Mouse (Mus musculus) cerebellum, postnatal 25 days (tissue): Measurements from ENCODE around the gene Stk24.
"Not testable (repeated sequence)": the region's sequence is repeated elsewhere in the genome, so short reads cannot be mapped to it uniquely, and the experiment has no call there.

Experiments
- DNase-seq, 2 experiments: peaks; one replicate each; pipeline ENCODE4 v3.0.0; 2021; ENCODE audit warnings: mixed read lengths in 2 of 2

Stk24 gene

DNA sequence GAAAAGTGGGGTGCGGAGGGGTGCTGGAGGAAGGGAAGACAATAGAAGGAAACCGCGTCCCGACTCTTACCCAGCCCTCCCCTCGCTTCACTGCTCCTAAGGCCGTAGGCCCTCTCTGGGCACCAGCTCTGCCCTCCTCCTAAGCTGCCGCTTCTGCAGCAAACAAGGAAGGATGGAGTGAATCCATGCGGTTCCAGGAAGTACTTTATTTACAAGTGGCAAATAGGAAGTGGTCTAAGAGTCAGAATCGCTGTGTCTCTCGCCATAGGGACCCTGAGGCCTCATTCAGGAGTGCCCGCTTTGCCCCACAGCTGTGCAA, at the start of gene Stk24:
Gene Stk24, minus strand, starts transcription at position 185 of the 319 bp plus-strand sequence.
- no peak for DNase-seq

GRCm38 (mm10) chr14:121428148-121428547, 48.3 kb upstream of the Stk24 start:
- no peak for DNase-seq

DNA sequence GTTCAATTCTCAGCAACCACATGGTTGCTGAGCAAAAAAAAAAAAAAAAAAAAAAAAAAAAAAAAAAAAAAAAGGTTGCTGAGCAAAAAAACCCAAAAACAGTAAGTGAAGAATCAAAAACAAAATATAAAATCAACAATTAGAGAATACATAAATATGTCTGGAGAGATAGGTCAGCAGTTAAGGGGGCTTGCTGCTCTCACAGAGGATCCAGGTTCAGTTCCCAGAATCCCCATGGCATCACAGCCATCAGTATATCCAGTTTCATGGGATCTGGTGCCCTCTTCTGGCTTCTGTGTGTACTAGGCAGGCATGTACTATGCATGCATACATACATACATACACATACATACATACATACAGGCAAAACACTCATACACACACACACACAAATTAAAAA, 46.9 kb upstream of the Stk24 start:
- DNase-seq = no peak

GRCm38 (mm10) chr14:121425004-121425793, 45.4 kb upstream of the Stk24 start:
- no peak for DNase-seq

DNA sequence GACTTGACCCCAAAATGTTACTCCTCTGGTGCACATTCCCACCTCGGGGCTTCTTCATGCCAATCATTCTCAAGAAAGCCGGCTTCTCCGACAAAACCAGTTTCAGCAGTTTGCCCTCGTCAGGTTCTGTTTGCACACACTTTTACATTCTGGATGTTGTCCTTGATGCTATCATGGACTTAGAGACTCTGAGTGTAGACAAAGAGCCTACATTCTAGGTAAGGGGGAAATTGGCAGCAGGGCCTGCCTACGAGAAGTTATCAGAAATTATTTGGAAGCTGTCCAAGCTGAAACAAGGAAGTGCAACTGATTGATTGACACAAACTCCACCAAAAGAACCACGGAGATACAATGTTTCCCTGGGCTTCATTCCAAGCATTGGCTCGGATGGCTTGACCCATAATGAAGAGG, 43.5 kb upstream of the Stk24 start:
- DNase-seq = no peak

DNA sequence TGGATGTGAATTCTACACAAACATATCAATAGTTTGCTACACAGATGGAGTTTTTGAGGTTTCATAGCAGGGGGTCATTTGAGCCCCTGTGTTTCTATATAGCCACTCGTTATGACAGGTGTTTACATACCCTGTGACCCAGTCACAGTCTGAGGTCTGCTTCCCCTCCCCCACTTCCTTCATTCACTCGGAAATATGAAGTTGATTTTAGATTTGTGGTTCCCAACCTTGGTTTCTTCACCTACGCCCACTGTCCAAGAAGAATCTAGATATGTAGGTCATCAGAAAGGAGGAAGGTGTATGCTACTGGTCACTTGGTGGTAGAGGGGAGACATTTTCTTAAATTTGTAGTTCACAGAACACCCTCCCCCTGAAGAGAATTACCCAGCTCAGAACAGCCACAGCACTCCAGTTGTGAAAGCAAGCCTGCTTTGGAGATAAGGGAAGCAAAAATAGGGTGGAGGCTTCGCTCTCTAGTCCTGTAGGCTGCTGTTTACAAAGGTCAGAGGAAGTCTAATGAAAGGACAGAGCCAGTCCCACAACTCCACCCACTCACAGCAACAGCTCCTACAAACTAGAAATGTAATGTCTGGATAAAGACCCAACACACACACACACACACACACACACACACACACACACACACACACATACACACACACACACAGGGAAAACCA, 43.0 kb upstream of the Stk24 start:
- DNase-seq = no peak

DNA sequence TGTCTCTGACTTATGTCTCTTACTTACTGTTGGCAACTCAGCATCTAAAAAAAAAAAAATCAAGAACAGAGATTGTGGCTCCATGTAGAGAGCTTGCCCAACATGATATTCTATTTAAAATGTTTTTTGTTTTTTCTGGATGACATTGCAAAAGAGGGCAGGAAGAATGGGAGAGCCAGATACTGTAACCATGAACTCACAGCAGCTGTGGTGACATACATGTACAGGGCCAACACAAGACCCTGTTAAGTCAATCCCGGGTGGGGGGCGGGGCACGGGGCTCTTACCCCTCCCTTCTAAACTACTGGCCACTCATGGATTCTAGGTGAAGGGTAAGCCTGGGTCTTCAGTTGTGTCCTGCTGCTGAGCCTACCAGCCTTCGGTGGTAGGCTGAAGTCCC, 42.2 kb upstream of the Stk24 start:
- no peak for DNase-seq

DNA sequence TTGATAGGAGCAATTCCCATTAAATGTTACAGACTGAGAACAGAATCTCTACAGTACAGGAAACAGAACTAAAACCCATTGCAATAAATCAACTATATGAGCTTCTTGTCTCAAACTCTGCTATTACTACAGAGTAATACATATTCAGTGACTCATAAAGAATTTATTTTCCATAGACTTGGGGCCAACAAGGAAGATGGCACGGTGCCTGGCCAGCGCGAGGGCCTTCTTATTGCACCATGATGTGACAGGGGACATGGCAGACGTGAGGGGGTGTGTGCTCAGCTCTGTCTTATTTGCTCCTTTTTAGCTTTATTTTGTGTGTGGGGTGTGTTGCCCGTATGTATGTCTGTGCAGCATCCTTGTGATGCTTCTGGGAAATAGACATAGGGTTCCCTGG, 37.8 kb upstream of the Stk24 start:
- DNase-seq = no peak

- no peak for DNase-seq
Measured at GRCm38 (mm10) chr14:121416626-121417319, 37.0 kb upstream of the Stk24 start.

DNA sequence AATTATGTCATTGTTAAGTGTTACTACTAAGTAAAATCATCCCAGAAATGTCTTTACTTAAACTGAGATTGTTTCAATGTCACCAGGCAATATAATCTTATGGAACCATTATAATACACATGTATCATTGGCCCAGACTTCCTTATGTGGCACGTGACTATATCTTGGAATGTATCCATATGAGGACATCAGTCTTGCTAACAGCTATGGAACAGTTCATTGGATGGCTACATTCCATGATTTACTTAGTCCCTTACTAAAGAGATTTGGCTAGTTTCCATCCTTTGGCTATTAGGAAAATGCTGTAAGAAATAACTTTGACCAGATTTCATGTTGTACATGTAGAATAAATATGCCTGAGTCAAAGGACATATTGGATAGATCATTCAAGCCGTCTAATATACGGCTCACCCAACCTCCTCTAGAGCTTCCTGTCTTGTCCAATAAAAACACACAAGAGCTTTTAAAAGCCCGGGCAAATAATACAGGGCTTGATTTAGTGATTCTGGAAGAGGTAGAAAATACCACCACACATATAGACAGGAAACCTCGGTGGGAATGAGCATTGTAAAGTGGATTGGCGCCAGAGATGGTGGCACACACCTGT, 34.9 kb upstream of the Stk24 start:
- DNase-seq = no peak

DNA sequence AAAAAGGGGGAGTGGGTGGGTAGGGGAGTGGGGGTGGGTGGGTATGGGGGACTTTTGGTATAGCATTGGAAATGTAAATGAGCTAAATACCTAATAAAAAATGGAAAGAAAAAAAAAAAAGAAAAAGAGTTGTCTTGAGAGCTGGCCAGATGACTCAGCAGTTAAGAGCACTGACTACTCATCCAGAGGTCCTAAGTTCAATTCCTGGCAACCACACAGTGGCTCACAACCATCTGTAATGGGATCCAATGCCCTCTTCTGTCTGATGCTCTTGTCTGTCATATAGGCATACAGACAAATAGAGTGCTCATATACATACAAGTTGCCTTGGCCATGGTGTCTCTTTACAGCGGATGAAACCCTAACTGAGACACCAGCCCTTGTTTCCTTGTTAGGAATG, 33.9 kb upstream of the Stk24 start:
- not testable (repeated sequence) for DNase-seq

GRCm38 (mm10) chr14:121408944-121409343, 29.1 kb upstream of the Stk24 start:
- no peak for DNase-seq

DNA sequence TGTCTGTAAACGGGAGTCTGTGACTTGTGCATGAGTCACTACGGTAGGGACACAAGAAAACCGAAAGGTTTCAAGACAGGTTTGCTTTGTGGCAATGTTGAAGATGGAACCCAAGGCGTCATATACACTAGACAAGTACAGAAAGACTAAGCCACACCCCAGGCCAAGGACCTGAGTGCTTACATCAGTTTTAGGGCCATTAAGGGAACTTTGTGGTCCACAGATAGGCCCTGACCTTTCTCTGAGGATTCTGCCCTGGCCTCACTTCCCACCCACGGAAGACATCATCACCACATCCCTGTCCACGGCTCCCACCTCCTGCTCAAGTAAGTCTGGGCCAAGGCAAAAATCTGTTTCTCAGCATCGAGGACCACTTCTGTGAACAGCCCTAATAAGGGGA, 27.1 kb upstream of the Stk24 start:
- DNase-seq = no peak

DNA sequence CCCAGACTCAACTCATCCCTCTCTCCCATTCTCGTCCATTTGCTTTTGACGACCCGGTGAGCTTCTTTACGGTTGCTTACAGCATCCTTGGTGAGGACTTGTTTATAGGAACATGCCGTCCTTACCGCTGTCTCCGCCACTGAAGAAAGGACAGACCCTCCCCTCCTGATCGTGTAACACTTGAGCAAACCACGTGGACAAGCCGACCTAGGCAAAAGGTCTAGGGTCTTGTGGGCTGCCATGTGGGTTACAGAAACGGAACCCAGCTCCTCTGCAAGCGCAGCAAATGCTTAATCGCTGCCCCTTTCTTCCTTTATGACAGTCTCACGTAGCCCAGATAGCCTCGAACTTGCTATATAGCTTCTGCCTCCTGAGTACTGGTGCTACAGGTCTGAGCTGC, 25.7 kb upstream of the Stk24 start:
- no peak for DNase-seq

GRCm38 (mm10) chr14:121405120-121405519, 25.3 kb upstream of the Stk24 start:
- peak in 1 of 2 experiments; percentile 25 for DNase-seq

GRCm38 (mm10) chr14:121399676-121400075, 19.9 kb upstream of the Stk24 start:
- DNase-seq = no peak

DNA sequence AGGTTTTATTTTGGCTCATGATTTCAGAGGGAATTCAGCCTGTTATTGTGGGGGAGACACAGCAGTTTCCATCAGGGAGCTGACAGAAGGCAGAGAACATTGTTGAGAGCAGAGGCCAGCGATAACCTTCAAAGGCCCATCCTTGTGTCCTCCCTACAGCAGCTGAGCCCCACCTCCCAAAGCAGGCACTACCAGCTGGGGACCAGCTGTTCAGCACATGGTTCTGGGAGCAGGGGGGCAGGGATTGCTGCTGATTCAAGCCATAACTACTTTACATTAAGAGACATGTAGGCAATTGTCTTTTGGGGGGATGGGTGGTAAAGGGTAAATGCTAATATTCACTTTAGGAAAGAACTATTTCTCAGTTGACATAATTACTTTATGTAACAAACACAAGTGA, 17.7 kb upstream of the Stk24 start:
- DNase-seq = no peak

DNA sequence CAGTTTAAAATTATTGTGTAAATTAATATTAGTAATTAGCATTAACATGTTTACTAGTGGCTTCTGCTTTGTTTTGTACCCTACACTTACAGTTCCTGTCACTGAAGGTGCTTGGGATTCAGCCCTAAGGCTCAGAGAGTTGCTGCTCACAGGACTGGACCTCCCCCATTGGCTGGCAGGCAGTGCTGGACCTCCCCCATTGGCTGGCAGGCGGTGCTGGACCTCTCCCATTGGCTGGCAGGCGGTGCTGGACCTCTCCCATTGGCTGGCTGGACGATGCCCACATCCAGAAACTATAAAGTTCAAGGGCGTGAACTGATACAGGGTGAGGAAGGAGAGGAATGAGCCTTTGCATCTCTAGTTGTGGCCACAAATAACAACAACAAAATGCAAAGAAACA, 15.3 kb upstream of the Stk24 start:
- no peak for DNase-seq

- DNase-seq = peak; percentile 39 to 52
Measured at GRCm38 (mm10) chr14:121391927-121392326, 12.1 kb upstream of the Stk24 start.

- DNase-seq = no peak
Measured at GRCm38 (mm10) chr14:121387760-121388159, 7.9 kb upstream of the Stk24 start.

DNA sequence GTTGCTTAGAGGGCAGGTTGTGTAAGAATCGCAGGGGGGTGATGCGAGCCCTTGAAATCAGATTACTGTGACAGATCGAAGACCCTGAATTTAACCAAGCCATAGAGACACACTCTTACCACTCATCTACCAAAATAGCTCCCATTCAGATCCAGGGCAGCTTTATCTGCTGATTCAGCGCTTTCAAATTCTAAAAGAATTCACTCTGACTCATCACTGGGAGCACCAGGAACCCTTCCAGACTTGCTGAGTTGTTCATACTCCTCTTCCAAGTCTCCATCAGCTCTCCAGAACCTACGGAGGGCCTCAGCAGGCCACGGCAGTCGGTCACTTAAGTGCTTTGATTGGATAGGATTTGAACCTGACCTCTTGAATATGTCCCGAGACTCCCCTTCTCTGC, 5.6 kb upstream of the Stk24 start:
- no peak for DNase-seq

GRCm38 (mm10) chr14:121383801-121384200, 4.0 kb upstream of the Stk24 start:
- no peak for DNase-seq

GRCm38 (mm10) chr14:121379116-121379826, 540 bp downstream of the Stk24 start:
- peak; percentile 81 to 87 for DNase-seq
